Mouse (Mus musculus) E14TG2a.4 (cell line): ENCODE measurements around the gene Nfxl1.
A peak's percentile ranks its signal among the peaks of the same experiment; 100 is the strongest.
"Not testable (repeated sequence)": the region's sequence is repeated elsewhere in the genome, so short reads cannot be mapped to it uniquely, and the experiment has no call there.

Experiments
- H3K27me3 ChIP-seq: 2 replicates; pipeline ENCODE4 v1.6.1; 2014; ENCODE audit warnings: low read length, control low read depth; ENCODE audit not compliant: insufficient read depth
- H3K36me3 ChIP-seq: 2 replicates; pipeline ENCODE4 v1.6.1; 2014; ENCODE audit warnings: low read length, control low read depth; ENCODE audit not compliant: insufficient read depth
- H3K4me1 ChIP-seq: replicated peaks from 2 replicates; pipeline ENCODE4 v1.6.1; 2014; ENCODE audit warnings: low read depth, low read length, control low read depth
- H3K4me3 ChIP-seq: replicated peaks from 2 replicates; pipeline ENCODE4 v1.5.1; 2014; ENCODE audit warnings: mild to moderate bottlenecking, low read length
- H3K9me3 ChIP-seq: 2 replicates; pipeline ENCODE4 v1.6.1; 2014; ENCODE audit warnings: low read length, control low read depth
- CTCF ChIP-seq: conservative IDR thresholded peaks from 2 replicates; pipeline ENCODE4 v1.5.1; 2014; ENCODE audit warnings: low read length
- NANOG ChIP-seq: IDR thresholded peaks from 2 replicates; pipeline ENCODE4 v1.6.1; 2014; ENCODE audit warnings: borderline replicate concordance, low read length, mixed read lengths
- POU5F1 ChIP-seq: IDR thresholded peaks from 2 replicates; pipeline ENCODE4 v1.6.1; 2014; ENCODE audit warnings: low read length, borderline replicate concordance

The Nfxl1 gene

GRCm38 (mm10) chr5:72559544-72560049, at the start of gene Nfxl1:
Gene Nfxl1, minus strand, starts transcription at chr5:72559684.
- H3K4me1 ChIP-seq, result peaks cover 11% of the 10 kb centered on the region
- peaks cover 4% of the 10 kb centered on the region for H3K36me3 ChIP-seq
- H3K27me3 ChIP-seq, result peaks cover 13% of the 10 kb centered on the region
- H3K9me3 ChIP-seq, result peaks cover 20% of the 10 kb centered on the region
- TF ChIP-seq POU5F1, result no peak
- TF ChIP-seq NANOG, result no peak
- TF ChIP-seq CTCF, result no peak
- peak within 1 kb of the TSS; percentile 95 for H3K4me3 ChIP-seq

- Histone ChIP-seq H3K36me3 (no peaks in the 10 kb centered on the region), H3K27me3 (no peaks in the 10 kb centered on the region), H3K4me1 (peaks cover 3% of the 10 kb centered on the region; the same call in 1 of the 2 replicates), H3K4me3 (no peak overlapping the region), H3K9me3 (no peaks in the 10 kb centered on the region)
- no peak for TF ChIP-seq CTCF
- TF ChIP-seq NANOG, result no peak
- no peak for TF ChIP-seq POU5F1
Observed at GRCm38 (mm10) chr5:72603138-72603537, 43.7 kb upstream of the Nfxl1 start.

- Histone ChIP-seq H3K36me3 (no peaks in the 10 kb centered on the region), H3K27me3 (no peaks in the 10 kb centered on the region), H3K9me3 (no peaks in the 10 kb centered on the region), H3K4me1 (peaks cover 3% of the 10 kb centered on the region; the same call in 1 of the 2 replicates), H3K4me3 (no peak overlapping the region)
- TF ChIP-seq NANOG, result peak; percentile 23; the same call in 1 of the 2 replicates
- no peak for TF ChIP-seq POU5F1
- peak; percentile 34; the same call in 1 of the 2 replicates for TF ChIP-seq CTCF
Observed at GRCm38 (mm10) chr5:72601006-72601405, 41.5 kb upstream of the Nfxl1 start.

- H3K36me3 ChIP-seq, result no peaks in the 10 kb centered on the region
- peaks cover 57% of the 10 kb centered on the region for H3K27me3 ChIP-seq
Observed at GRCm38 (mm10) chr5:72587192-72587681, 27.8 kb upstream of the Nfxl1 start, which contains the start of gene Gm5868. Gene Gm5868, minus strand, starts transcription at chr5:72587551.

GRCm38 (mm10) chr5:72586667-72587191, 27.2 kb upstream of the Nfxl1 start:
- H3K36me3 ChIP-seq, H3K4me1 ChIP-seq, H3K9me3 ChIP-seq: not testable (repeated sequence)
- Histone ChIP-seq H3K27me3 (peaks cover 55% of the 10 kb centered on the region), H3K4me3 (peak overlapping the region; percentile 72)

More at GRCm38 (mm10) chr5:72587192-72587681, 27.8 kb upstream of the Nfxl1 start, which contains the start of gene Gm5868:
- no peak for TF ChIP-seq NANOG
- TF ChIP-seq POU5F1, result no peak
- TF ChIP-seq CTCF, result no peak
- no peaks in the 10 kb centered on the region for H3K9me3 ChIP-seq
- H3K4me1 ChIP-seq, result peaks cover 6% of the 10 kb centered on the region; the same call in 1 of the 2 replicates
- peak within 1 kb of the TSS; percentile 72 for H3K4me3 ChIP-seq

- peak; percentile 17; the same call in 1 of the 2 replicates for TF ChIP-seq CTCF
Observed at GRCm38 (mm10) chr5:72586122-72586521, 26.6 kb upstream of the Nfxl1 start.

GRCm38 (mm10) chr5:72580970-72581332, 21.5 kb upstream of the Nfxl1 start, which contains the start of gene Zar1:
Gene Zar1, minus strand, starts transcription at chr5:72581254.
- H3K4me1 ChIP-seq, H3K9me3 ChIP-seq, H3K36me3 ChIP-seq: not testable (repeated sequence)
- Histone ChIP-seq H3K27me3 (peaks cover 57% of the 10 kb centered on the region), H3K4me3 (peak within 1 kb of the TSS; percentile 71)

More at GRCm38 (mm10) chr5:72586122-72586521, 26.6 kb upstream of the Nfxl1 start:
- H3K4me1 ChIP-seq, H3K4me3 ChIP-seq, H3K9me3 ChIP-seq, H3K36me3 ChIP-seq: not testable (repeated sequence)
- H3K27me3 ChIP-seq, result peaks cover 61% of the 10 kb centered on the region

GRCm38 (mm10) chr5:72580088-72580969, 20.8 kb upstream of the Nfxl1 start:
- peaks cover 54% of the 10 kb centered on the region for H3K27me3 ChIP-seq
- H3K36me3 ChIP-seq, H3K4me1 ChIP-seq, H3K9me3 ChIP-seq: not testable (repeated sequence)
- H3K4me3 ChIP-seq, result peak overlapping the region; percentile 71

- H3K4me3 ChIP-seq, H3K36me3 ChIP-seq, H3K9me3 ChIP-seq, H3K4me1 ChIP-seq: not testable (repeated sequence)
- H3K27me3 ChIP-seq, result peaks cover 54% of the 10 kb centered on the region
Observed at GRCm38 (mm10) chr5:72579599-72579998, 20.1 kb upstream of the Nfxl1 start.
